Mouse (Mus musculus) regulatory T cell (primary cell): Measurements from ENCODE around the gene Smim14.

Source experiments
- in situ Hi-C: fragments of 300-600 bp; cut with MboI, MseI; formaldehyde crosslinking; loops from one replicate; pipeline ENCODE4 v1.15.1; 2025; ENCODE audit warnings: high pct_unique_total_duplicates

The Smim14 gene

GRCm38 (mm10) chr5:65415653-65416458, 121.1 kb downstream of the Smim14 start:
- in situ Hi-C loops: no loop called here

GRCm38 (mm10) chr5:65407989-65408388, 129.0 kb downstream of the Smim14 start:
- in situ Hi-C loops: no loop called here

GRCm38 (mm10) chr5:65401251-65401994, 135.6 kb downstream of the Smim14 start:
- in situ Hi-C loops: no loop called here
